8 mouse cellular contexts compared by ENCODE assay signal in genomic region chr7:135853814-135854324, GRCm38 (mm10).
A peak's percentile ranks its signal among the peaks of the same experiment; 100 is the strongest.
DNase-seq lines count a peak whose midpoint lies in the region; ATAC-seq and TF ChIP-seq lines count a peak whose summit lies in the region.

No protein-coding gene starts in this region.

- peak overlapping the region; percentile 62 for H3K4me2 ChIP-seq in intestine, embryonic 15.5 days (replicated peaks)
- H3K4me2 ChIP-seq in neural tube, embryonic 13.5 days, result peak overlapping the region; percentile 56

- H3K27ac ChIP-seq in layer of hippocampus, adult 2 months, result peak overlapping the region; percentile 72
- no peak overlapping the region for H3K27ac ChIP-seq in forebrain, embryonic 10.5 days
- no peak overlapping the region for H3K27ac ChIP-seq in intestine, embryonic 15.5 days
- H3K27ac ChIP-seq in neural tube, embryonic 13.5 days (replicated peaks), result 0 out of 2 replicates have a peak overlapping the region, but pooled peaks have one; percentile 5

- no peaks in the 10 kb centered on the region for H3K9me3 ChIP-seq in forebrain, embryonic 10.5 days
- no peaks in the 10 kb centered on the region for H3K9me3 ChIP-seq in intestine, embryonic 15.5 days
- H3K9me3 ChIP-seq in neural tube, embryonic 13.5 days, result no peaks in the 10 kb centered on the region

- H3K4me1 ChIP-seq in forebrain, embryonic 10.5 days, result peaks cover 31% of the 10 kb centered on the region
- 0 out of 2 replicates have a peak, but pooled peaks cover 5% of the 10 kb centered on the region for H3K4me1 ChIP-seq in intestine, embryonic 15.5 days (replicated peaks)
- H3K4me1 ChIP-seq in neural tube, embryonic 13.5 days (replicated peaks), result peaks cover 19% of the 10 kb centered on the region

- no peak for ATAC-seq in intestine, embryonic 15.5 days
- peak; percentile 27; the same call in 1 of the 2 replicates for ATAC-seq in neural tube, embryonic 13.5 days (ENCODE audit: low read depth)
- no peak for ATAC-seq in megakaryocyte progenitor cell, adult 5-6 weeks (replicated peaks; ENCODE audit: poor library complexity)

- 17% methylated on average over 10 of the region's 10 CpGs for WGBS in forebrain, embryonic 10.5 days
- WGBS in intestine, embryonic 15.5 days, result 16% methylated on average over 10 of the region's 10 CpGs
- 14% methylated on average over 10 of the region's 10 CpGs for WGBS in neural tube, embryonic 13.5 days

- peak overlapping the region; percentile 33 for H3K4me3 ChIP-seq in layer of hippocampus, adult 2 months
- peak overlapping the region; percentile 46 for H3K4me3 ChIP-seq in forebrain, embryonic 10.5 days
- peak overlapping the region; percentile 20 for H3K4me3 ChIP-seq in intestine, embryonic 15.5 days (replicated peaks)
- H3K4me3 ChIP-seq in neural tube, embryonic 13.5 days, result peak overlapping the region; percentile 30

- peaks cover 97% of the 10 kb centered on the region for H3K27me3 ChIP-seq in forebrain, embryonic 10.5 days (ENCODE audit: poor library complexity, severe bottlenecking)
- H3K27me3 ChIP-seq in intestine, embryonic 15.5 days (replicated peaks), result peaks cover 4% of the 10 kb centered on the region; the same call in 1 of the 2 replicates
- H3K27me3 ChIP-seq in neural tube, embryonic 13.5 days, result peaks cover 6% of the 10 kb centered on the region

- no peaks in the 10 kb centered on the region for H3K36me3 ChIP-seq in forebrain, embryonic 10.5 days (replicated peaks)
- H3K36me3 ChIP-seq in intestine, embryonic 15.5 days, result no peaks in the 10 kb centered on the region
- no peaks in the 10 kb centered on the region for H3K36me3 ChIP-seq in neural tube, embryonic 13.5 days

- DNase-seq in layer of hippocampus, adult 2 months (ENCODE audit: low spot score in 2 of 2), result peak in 1 of 2 experiments; percentile 39
- no peak for DNase-seq in layer of hippocampus, postnatal 36 days
- DNase-seq in forebrain, embryonic 10.5 days (ENCODE audit: extremely low spot score, low spot score), result no peak
- DNase-seq in right cerebral cortex, postnatal 4 days, result no peak
- no peak for DNase-seq in thymus, postnatal 25 days

- no peak overlapping the region for H3K9ac ChIP-seq in intestine, embryonic 15.5 days
- H3K9ac ChIP-seq in neural tube, embryonic 13.5 days, result peak overlapping the region; percentile 54

- TF ChIP-seq CTCF in layer of hippocampus, adult 2 months (conservative IDR thresholded peaks at IDR 0.05), result no peak

Comparison
In these comparisons a context has a peak if more than half of its experiments do, and no peak if none do; other contexts are left out.
1. H3K27ac ChIP-seq: peak in layer of hippocampus, adult 2 months (single experiment) and neural tube, embryonic 13.5 days (single experiment); none in forebrain, embryonic 10.5 days (single experiment) and intestine, embryonic 15.5 days (single experiment).
2. Peak in every context shown above with its lines, with median percentiles within 50 percentile points of each other: H3K4me3 ChIP-seq.